Mouse (Mus musculus) liver, embryonic 13.5 days (tissue): ENCODE data around the gene Trappc6b. TPM values are rescaled to one million over a fixed set of nuclear protein-coding genes. Genes with fewer than 3 reads are reported as not detected.

Source experiments
- ATAC-seq: fragments of 200-750 bp; cut with Nextera tagmentation; 2 replicates; pipeline ENCODE4 v1.8.0; 2017; ENCODE audit warnings: low read depth, mild to moderate bottlenecking, moderate number of reproducible peaks, moderate library complexity
- DNase-seq: peaks from one replicate; pipeline ENCODE4 v3.0.0; 2022
- H3K27ac ChIP-seq: fragments of 300-500 bp; sonication (generic); 2 replicates; pipeline ENCODE4 v1.5.1; 2015; ENCODE audit warnings: moderate library complexity, mild to moderate bottlenecking, inconsistent platforms
- H3K27me3 ChIP-seq: fragments of 300-500 bp; sonication (generic); 2 replicates; pipeline ENCODE4 v1.6.1; 2015; ENCODE audit warnings: mild to moderate bottlenecking, inconsistent platforms
- H3K36me3 ChIP-seq: fragments of 300-500 bp; sonication (generic); 2 replicates; pipeline ENCODE4 v1.6.1; 2015; ENCODE audit warnings: mild to moderate bottlenecking, inconsistent platforms
- H3K4me1 ChIP-seq: fragments of 300-500 bp; sonication (generic); replicated peaks from 2 replicates; pipeline ENCODE4 v1.6.1; 2015; ENCODE audit warnings: inconsistent platforms
- H3K4me2 ChIP-seq: fragments of 300-500 bp; sonication (generic); 2 replicates; pipeline ENCODE4 v1.6.1; 2015; ENCODE audit warnings: inconsistent platforms, mild to moderate bottlenecking, moderate library complexity
- H3K4me3 ChIP-seq: fragments of 300-500 bp; sonication (generic); replicated peaks from 2 replicates; pipeline ENCODE4 v1.5.1; 2015; ENCODE audit warnings: mild to moderate bottlenecking, inconsistent platforms
- H3K9ac ChIP-seq: fragments of 300-500 bp; sonication (generic); 2 replicates; pipeline ENCODE4 v1.6.1; 2015; ENCODE audit warnings: mild to moderate bottlenecking, inconsistent platforms
- H3K9me3 ChIP-seq: fragments of 300-500 bp; sonication (generic); replicated peaks from 2 replicates; pipeline ENCODE4 v1.6.1; 2016; ENCODE audit warnings: inconsistent platforms
- WGBS: fragments of 180-500 bp; shearing (Covaris S2); methylation state at CpG from one replicate; pipeline ENCODE4 v1.1.7; 2015; ENCODE audit not compliant: insufficient replicate concordance; 5-methylcytosine and 5-hydroxymethylcytosine counted together
- polyA plus RNA-seq: library from polyadenylated mRNA; unstranded; fragments of >200 nt; fragmentation: Nextera tagmentation; extraction: Ambion mirVana; gene quantifications from 2 replicates; pipeline ENCODE4 v1.2.1, GENCODE M21; 2015

The Trappc6b gene
- polyA plus RNA-seq, 1 experiment from 2014 or later = 52.2 TPM

DNA sequence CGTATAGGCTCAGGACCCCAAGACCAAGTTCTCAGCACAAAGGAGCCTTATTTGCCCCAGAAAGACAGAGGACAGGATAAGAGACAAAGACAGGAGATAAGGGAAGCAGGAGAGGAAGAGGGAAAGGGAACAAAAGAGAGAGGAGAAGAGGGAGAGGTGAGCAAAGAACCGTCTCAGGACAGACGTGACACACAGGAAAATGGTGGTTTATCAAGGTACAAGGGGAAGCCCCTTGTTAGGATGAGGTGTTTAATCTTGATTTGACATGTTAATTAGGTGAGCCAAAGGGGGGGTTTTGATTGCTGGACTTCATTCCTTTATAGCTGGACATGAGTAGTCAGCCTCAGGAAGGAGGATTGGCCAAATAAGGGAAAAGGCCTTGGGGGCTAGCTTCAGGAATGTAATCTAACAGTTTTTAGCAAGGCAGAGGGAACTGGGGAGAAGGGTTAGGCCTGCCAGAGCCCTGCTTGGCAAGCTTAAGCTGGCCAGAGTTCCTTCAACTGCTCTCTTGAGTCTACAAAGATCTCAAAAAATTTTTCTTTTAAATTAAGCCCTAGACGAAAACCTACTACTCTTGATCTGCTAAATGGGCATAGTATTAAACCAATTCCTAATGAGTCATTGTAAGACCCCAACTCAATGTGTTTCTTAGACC is 5.9 kb downstream of the Trappc6b start:
- 57% methylated on average over 4 of the region's 4 CpGs for WGBS
- Histone ChIP-seq H3K4me1 (peaks cover 78% of the 10 kb centered on the region), H3K36me3 (peaks cover 63% of the 10 kb centered on the region), H3K4me2 (no peak overlapping the region), H3K9ac (no peak overlapping the region), H3K27me3 (no peaks in the 10 kb centered on the region), H3K4me3 (no peak overlapping the region), H3K27ac (no peak overlapping the region), H3K9me3 (no peaks in the 10 kb centered on the region)
- no peak for ATAC-seq
- DNase-seq = no peak

DNA sequence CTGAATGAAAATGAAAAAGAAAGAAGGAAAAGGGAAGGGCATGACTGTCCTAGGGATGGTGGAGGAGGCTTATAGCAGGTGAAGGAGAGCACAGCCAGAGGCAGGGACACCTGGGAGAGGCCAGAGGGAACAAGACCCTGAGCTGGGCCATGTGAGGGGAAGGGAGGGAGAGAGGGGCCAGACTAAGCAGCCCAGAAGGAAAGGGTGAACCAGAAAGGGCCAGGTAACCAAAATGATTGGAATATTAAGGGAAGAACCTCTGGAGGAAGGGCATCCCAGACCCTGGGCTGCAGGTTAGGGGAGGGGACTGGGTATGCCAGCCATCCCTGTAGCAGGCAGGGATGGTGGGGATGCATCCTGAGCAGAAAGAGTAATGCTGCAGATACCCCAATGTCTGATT is 7.3 kb downstream of the Trappc6b start:
- Histone ChIP-seq H3K27me3 (no peaks in the 10 kb centered on the region), H3K9me3 (no peaks in the 10 kb centered on the region), H3K4me1 (peaks cover 65% of the 10 kb centered on the region), H3K36me3 (peaks cover 67% of the 10 kb centered on the region), H3K4me3 (no peak overlapping the region), H3K9ac (peak overlapping the region; percentile 3; the same call in 1 of the 2 replicates), H3K4me2 (0 out of 2 replicates have a peak overlapping the region, but pooled peaks have one; percentile 7), H3K27ac (no peak overlapping the region)
- no peak for ATAC-seq
- no peak for DNase-seq

DNA sequence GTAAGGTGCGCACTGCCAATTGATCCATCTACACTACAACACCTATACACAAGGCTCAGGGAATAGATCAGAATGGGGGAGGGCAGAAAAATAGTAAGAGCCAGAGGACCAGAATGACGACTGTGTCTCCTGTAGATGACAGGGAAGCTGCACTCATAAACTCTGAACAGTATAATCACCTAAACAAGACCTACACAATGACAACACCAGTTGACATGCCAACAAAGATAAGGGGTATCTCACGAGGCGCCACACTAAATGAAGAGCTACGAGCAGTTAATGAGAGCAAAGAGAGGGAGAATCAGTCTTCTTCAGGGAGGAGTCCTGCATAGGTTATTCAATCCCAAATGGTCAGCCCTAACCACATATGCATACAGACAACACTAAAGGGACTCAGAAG is 8.1 kb downstream of the Trappc6b start:
- 34% methylated on average over 5 of the region's 5 CpGs for whole genome bisulfite sequencing
- ATAC-seq (peak; percentile 89), DNase-seq (peak; percentile 38)
- peak overlapping the region; percentile 61 for H3K27ac ChIP-seq
- H3K9me3 ChIP-seq = no peaks in the 10 kb centered on the region
- peaks cover 66% of the 10 kb centered on the region for H3K36me3 ChIP-seq
- H3K9ac ChIP-seq = no peak overlapping the region
- H3K4me2 ChIP-seq = peak overlapping the region; percentile 29
- peaks cover 57% of the 10 kb centered on the region for H3K4me1 ChIP-seq
- H3K27me3 ChIP-seq = no peaks in the 10 kb centered on the region
- no peak overlapping the region for H3K4me3 ChIP-seq

DNA sequence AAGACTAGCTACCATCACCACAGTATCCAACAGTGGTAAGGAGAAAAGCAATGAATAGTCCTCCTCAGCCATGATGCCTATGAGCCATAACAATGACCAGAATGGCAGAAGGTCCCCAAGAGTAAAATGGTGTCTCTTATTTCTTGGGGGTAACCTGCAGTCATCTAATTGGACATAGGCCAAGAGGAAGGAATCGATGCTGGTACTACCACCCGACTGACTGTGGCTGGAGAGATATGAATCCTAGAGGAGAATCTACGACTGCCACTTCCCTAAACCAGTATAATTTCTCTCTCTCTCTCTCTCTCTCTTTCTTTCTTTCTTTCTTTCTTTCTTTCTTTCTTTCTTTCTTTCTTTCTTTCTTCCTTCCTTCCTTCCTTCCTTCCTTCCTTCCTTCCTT is 8.8 kb downstream of the Trappc6b start:
- H3K4me1 ChIP-seq = peaks cover 53% of the 10 kb centered on the region
- H3K9me3 ChIP-seq = no peaks in the 10 kb centered on the region
- H3K27me3 ChIP-seq = no peaks in the 10 kb centered on the region
- no peak overlapping the region for H3K9ac ChIP-seq
- H3K4me3 ChIP-seq = no peak overlapping the region
- DNase-seq = no peak
- ATAC-seq = no peak
- WGBS = 61% methylated on average over 3 of the region's 3 CpGs
- no peak overlapping the region for H3K4me2 ChIP-seq
- peaks cover 65% of the 10 kb centered on the region for H3K36me3 ChIP-seq
- no peak overlapping the region for H3K27ac ChIP-seq

DNA sequence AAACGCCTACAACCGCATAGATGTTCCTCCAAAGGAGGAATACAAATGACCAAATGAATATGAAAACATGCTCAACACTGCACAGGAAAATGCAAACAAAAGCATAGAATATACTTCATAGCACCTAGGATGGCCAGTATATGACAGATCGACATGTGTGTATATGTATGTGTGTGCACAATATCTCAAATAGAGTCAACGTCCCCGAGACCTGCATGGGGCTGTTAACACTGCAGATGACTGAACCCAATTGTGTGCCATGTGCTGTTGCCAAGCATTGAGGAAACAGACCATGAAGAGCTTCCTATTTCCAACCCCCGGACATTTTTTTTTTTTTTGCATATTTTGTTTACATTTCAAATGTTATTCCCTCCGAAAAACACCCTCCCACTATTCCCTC is 20.4 kb downstream of the Trappc6b start:
- Histone ChIP-seq H3K9me3 (no peaks in the 10 kb centered on the region), H3K9ac (peak overlapping the region; percentile 59; the same call in 1 of the 2 replicates), H3K27me3 (no peaks in the 10 kb centered on the region), H3K27ac (peak overlapping the region; percentile 91), H3K36me3 (peaks cover 35% of the 10 kb centered on the region), H3K4me2 (no peak overlapping the region), H3K4me3 (no peak overlapping the region), H3K4me1 (peaks cover 20% of the 10 kb centered on the region)
- WGBS = 6% methylated on average over 7 of the region's 7 CpGs
- DNase-seq (no peak), ATAC-seq (peak; percentile 66)

DNA sequence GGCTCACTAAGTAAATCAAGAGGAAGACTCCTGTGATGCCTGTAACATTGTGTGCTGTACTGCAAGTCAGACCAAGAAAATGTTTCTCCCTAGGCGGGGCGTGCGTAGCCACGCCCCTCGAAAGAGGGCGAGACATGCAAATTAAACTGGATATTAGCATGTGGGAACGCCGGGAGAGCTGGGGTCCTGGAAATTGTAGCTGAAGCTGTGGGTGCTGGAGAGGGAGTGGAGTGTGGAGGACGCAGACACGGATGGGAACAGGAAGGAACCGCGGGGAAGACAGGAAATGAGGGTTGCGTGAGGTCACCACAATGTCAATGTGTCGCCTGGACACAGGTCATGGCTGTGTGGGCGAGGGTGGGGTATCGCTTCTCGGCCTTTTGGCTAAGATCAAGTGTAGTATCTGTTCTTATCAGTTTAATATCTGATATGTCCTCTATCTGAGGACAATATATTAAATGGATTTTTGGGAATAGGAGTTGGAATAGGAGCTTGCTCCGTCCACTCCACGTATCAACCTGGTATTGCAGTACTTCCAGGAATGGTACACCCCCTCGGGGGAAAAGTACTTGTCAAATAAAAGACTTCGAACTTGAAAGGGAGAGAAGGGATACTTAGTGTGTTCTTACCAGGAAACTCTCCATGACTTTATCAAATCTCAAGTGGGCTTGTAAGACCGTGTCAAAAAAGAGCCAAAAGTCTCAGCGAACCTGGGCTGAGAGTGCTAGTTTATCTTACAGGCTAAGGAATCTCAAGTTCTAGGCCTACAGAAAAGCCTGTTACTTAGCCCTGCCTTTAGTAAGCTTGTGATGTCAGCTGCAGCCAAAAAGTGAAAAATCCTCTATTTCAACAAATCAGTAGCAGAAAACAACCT is 21.1 kb downstream of the Trappc6b start:
- ATAC-seq (peak; percentile 91), DNase-seq (peak; percentile 74)
- Histone ChIP-seq H3K27ac (peak overlapping the region; percentile 91), H3K27me3 (no peaks in the 10 kb centered on the region), H3K9me3 (no peaks in the 10 kb centered on the region), H3K36me3 (peaks cover 29% of the 10 kb centered on the region), H3K9ac (peak overlapping the region; percentile 59), H3K4me1 (peaks cover 20% of the 10 kb centered on the region), H3K4me2 (peak overlapping the region; percentile 48), H3K4me3 (peak overlapping the region; percentile 16; the same call in 1 of the 2 replicates)
- WGBS = 2% methylated on average over 23 of the region's 23 CpGs

DNA sequence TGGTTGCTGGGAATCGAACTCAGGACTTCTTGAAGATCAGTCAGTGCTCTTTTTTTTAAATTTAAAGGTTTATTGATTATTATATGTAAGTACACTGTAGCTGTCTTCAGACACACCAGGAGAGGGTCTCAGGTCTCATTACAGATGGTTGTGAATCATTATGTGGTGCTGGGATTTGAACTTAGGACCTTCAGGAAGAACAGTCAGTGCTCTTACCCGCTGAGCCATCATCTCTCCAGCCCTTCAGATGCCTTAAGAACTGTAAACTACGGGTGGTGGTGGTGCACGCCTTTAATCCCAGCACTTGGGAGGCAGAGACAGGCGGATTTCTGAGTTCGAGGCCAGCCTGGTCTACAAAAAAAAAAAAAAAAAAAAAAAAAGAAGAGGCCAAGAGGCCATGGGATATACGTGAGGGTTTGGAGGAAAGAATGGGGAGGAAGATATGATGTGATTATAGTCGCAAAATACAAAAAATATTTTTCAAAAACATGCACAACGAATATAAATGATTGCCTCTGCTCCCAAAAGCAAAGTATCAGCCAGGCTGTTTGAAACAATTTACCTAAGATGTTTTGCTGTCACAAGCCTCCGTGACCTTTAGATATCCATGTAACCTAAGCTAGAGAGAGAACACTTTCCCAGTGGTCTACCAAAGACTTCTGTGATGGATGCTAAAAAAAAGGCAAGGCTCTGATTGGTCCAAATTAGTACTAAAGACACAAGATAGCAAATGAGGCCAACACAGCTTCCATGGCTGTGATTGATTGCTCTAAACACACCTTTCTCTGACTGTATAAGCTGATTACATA is 21.9 kb downstream of the Trappc6b start:
- H3K4me3 ChIP-seq = no peak overlapping the region
- no peak for DNase-seq
- no peak for ATAC-seq
- 53% methylated on average over 10 of the region's 10 CpGs for WGBS
- no peaks in the 10 kb centered on the region for H3K9me3 ChIP-seq
- peak overlapping the region; percentile 91; the same call in 1 of the 2 replicates for H3K27ac ChIP-seq
- H3K4me1 ChIP-seq = peaks cover 20% of the 10 kb centered on the region
- peaks cover 20% of the 10 kb centered on the region for H3K36me3 ChIP-seq
- H3K27me3 ChIP-seq = no peaks in the 10 kb centered on the region
- H3K4me2 ChIP-seq = peak overlapping the region; percentile 48; the same call in 1 of the 2 replicates
- no peak overlapping the region; the same call in 1 of the 2 replicates for H3K9ac ChIP-seq

DNA sequence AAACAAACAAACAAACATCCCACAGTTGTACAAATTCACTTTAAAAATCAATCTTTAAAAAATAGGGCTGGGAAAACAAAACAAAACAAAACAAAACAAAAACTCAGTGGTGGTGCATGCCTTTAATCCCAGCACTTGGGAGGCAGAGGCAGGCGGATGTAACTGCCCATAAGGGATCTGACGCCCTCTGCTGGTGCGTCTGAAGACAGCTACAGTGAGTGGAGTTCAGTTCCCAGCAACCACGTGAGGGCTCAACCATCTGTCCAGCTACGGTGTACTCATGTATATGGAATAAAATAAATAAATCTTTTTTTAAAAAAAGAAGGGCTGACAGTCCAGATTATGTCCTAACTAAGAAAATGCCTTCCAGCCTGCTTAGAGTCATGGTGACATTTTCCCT is 29.2 kb downstream of the Trappc6b start:
- H3K4me1 ChIP-seq = no peaks in the 10 kb centered on the region
- no peak overlapping the region for H3K27ac ChIP-seq
- no peak overlapping the region for H3K4me3 ChIP-seq
- WGBS = 30% methylated on average over 5 of the region's 5 CpGs
- peaks cover 18% of the 10 kb centered on the region for H3K36me3 ChIP-seq
- H3K4me2 ChIP-seq = no peak overlapping the region
- no peaks in the 10 kb centered on the region for H3K27me3 ChIP-seq
- ATAC-seq (peak; percentile 62; the same call in 1 of the 2 replicates), DNase-seq (no peak)
- no peaks in the 10 kb centered on the region for H3K9me3 ChIP-seq
- no peak overlapping the region for H3K9ac ChIP-seq

DNA sequence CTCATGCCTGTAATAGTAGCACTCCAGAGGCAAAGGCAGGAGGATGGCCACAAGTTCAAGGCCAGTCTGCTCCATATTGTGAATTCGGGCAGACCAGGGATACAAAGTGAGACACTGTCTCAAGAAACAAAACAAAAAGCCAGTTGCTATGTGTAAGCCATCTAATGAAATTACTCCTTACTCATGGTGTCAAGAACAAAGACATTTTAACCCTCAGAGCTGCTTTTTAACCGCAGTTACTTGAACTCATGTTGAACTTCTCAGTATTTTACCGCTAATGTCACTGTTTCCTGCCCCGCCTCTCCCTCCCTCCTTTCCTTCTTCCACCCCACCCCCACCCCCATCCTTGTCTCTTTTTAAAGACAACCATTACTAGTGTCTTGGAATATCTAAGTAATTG is 40.0 kb downstream of the Trappc6b start:
- no peaks in the 10 kb centered on the region for H3K9me3 ChIP-seq
- no peaks in the 10 kb centered on the region for H3K27me3 ChIP-seq
- no peaks in the 10 kb centered on the region for H3K4me1 ChIP-seq
- ATAC-seq (no peak), DNase-seq (no peak)
- H3K27ac ChIP-seq = no peak overlapping the region
- no peak overlapping the region for H3K9ac ChIP-seq
- H3K4me2 ChIP-seq = no peak overlapping the region
- no peak overlapping the region for H3K4me3 ChIP-seq
- WGBS = 67% methylated on average over 4 of the region's 4 CpGs
- H3K36me3 ChIP-seq = peaks cover 80% of the 10 kb centered on the region

DNA sequence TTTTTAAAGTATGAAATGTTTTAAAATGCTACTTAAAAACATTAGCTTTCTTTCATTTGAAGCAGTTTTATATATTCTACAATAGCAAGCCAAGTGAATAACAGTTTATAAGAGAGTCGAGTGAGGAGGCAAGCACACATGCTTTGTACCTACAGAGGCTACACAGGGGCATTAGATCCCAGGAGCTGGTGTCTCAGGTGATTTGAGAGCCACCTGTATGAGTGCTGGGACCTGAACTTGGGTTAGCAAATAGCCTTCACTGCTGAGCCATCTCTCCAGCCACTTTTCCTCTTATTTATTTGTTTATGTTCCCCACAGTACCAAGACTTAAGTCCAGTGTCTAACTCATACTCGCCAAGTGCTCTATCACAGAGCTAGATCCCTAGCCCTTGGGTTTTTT is 41.4 kb downstream of the Trappc6b start:
- no peak overlapping the region for H3K4me3 ChIP-seq
- H3K4me2 ChIP-seq = no peak overlapping the region
- WGBS = 82% methylated on average over 2 of the region's 2 CpGs
- no peaks in the 10 kb centered on the region for H3K27me3 ChIP-seq
- ATAC-seq (no peak), DNase-seq (no peak)
- no peak overlapping the region for H3K27ac ChIP-seq
- no peak overlapping the region for H3K9ac ChIP-seq
- no peaks in the 10 kb centered on the region for H3K9me3 ChIP-seq
- H3K36me3 ChIP-seq = peaks cover 76% of the 10 kb centered on the region
- 0 out of 2 replicates have a peak, but pooled peaks cover under 1% of the 10 kb centered on the region for H3K4me1 ChIP-seq

DNA sequence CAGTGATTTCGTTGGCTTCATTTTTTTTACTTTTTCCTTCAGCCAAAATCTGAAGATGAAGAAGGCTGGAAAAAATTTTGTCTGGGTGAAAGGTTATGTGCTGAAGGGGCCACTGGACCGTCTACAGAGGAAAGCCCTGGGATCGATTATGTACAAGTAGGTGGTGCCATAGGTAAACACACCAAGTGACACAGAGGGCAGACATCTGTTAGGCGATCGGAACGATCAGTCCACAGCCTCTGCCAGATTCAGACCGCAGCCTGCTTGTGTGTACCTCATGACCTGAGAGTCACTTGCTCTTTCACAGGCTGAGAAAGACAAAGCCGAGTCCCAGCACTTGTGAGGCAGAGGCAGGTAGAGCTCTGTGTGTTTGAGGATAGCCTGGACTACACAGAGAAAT is 43.3 kb downstream of the Trappc6b start:
- no peak overlapping the region for H3K4me2 ChIP-seq
- H3K9ac ChIP-seq = no peak overlapping the region
- H3K27me3 ChIP-seq = no peaks in the 10 kb centered on the region
- H3K4me3 ChIP-seq = no peak overlapping the region
- ATAC-seq (0 out of 2 replicates have a peak, but pooled peaks have one; percentile 3), DNase-seq (no peak)
- peak overlapping the region; percentile 9; the same call in 1 of the 2 replicates for H3K27ac ChIP-seq
- WGBS = 84% methylated on average over 8 of the region's 8 CpGs
- no peaks in the 10 kb centered on the region for H3K9me3 ChIP-seq
- peaks cover 66% of the 10 kb centered on the region for H3K36me3 ChIP-seq
- H3K4me1 ChIP-seq = peaks cover 11% of the 10 kb centered on the region
